Mouse (Mus musculus) hindbrain, embryonic 14.5 days (tissue): ENCODE measurements around the gene Atp8a2. TPM values are rescaled to one million over a fixed set of nuclear protein-coding genes. Genes with fewer than 3 reads are reported as not detected.

Experiments used
- ATAC-seq: fragments of 200-750 bp; cut with Nextera tagmentation; 2 replicates; pipeline ENCODE4 v1.8.0; 2017; ENCODE audit warnings: moderate number of reproducible peaks, mild to moderate bottlenecking, moderate TSS enrichment, moderate library complexity; ENCODE audit not compliant: low FRiP score
- DNase-seq: peaks from one replicate; pipeline ENCODE4 v3.0.0-alpha.2; 2015; ENCODE audit warnings: low spot score
- H3K27ac ChIP-seq: fragments of 300-500 bp; sonication (generic); 2 replicates; pipeline ENCODE4 v1.5.1; 2014; ENCODE audit warnings: mild to moderate bottlenecking, moderate library complexity
- H3K27me3 ChIP-seq: fragments of 300-500 bp; sonication (generic); 2 replicates; pipeline ENCODE4 v1.6.1; 2014; ENCODE audit warnings: mild to moderate bottlenecking, low read length, mixed read lengths; ENCODE audit not compliant: control insufficient read depth, insufficient read depth
- H3K36me3 ChIP-seq: fragments of 300-500 bp; sonication (generic); replicated peaks from 2 replicates; pipeline ENCODE4 v1.6.1; 2014; ENCODE audit not compliant: control insufficient read depth, insufficient read depth
- H3K4me1 ChIP-seq: fragments of 300-500 bp; sonication (generic); replicated peaks from 2 replicates; pipeline ENCODE4 v1.6.1; 2014; ENCODE audit warnings: antibody characterized with exemption, low read length, mixed read lengths; ENCODE audit not compliant: control insufficient read depth, insufficient read depth
- H3K4me2 ChIP-seq: fragments of 300-500 bp; sonication (generic); replicated peaks from 2 replicates; pipeline ENCODE4 v1.6.1; 2014; ENCODE audit warnings: mild to moderate bottlenecking, moderate library complexity
- H3K4me3 ChIP-seq: fragments of 300-500 bp; sonication (generic); replicated peaks from 2 replicates; pipeline ENCODE4 v1.5.1; 2014; ENCODE audit warnings: mild to moderate bottlenecking, low read length
- H3K9ac ChIP-seq: fragments of 300-500 bp; sonication (generic); 2 replicates; pipeline ENCODE4 v1.6.1; 2014
- H3K9me3 ChIP-seq: fragments of 300-500 bp; sonication (generic); 2 replicates; pipeline ENCODE4 v1.6.1; 2016; ENCODE audit warnings: low read length; ENCODE audit not compliant: control insufficient read depth
- WGBS: fragments of 180-500 bp; shearing (Covaris S2); extraction: QIAGEN DNeasy Blood & Tissue Kit; methylation state at CpG from one replicate; pipeline ENCODE4 v1.1.7; 2014; 5-methylcytosine and 5-hydroxymethylcytosine counted together
- polyA plus RNA-seq: library from polyadenylated mRNA; unstranded; fragments of >200 nt; fragmentation: Nextera tagmentation; extraction: Ambion mirVana; gene quantifications from 2 replicates; pipeline ENCODE4 v1.2.1, GENCODE M21; 2014

Gene Atp8a2
- 40.1 and 40.3 TPM in 2 replicates for polyA plus RNA-seq

DNA sequence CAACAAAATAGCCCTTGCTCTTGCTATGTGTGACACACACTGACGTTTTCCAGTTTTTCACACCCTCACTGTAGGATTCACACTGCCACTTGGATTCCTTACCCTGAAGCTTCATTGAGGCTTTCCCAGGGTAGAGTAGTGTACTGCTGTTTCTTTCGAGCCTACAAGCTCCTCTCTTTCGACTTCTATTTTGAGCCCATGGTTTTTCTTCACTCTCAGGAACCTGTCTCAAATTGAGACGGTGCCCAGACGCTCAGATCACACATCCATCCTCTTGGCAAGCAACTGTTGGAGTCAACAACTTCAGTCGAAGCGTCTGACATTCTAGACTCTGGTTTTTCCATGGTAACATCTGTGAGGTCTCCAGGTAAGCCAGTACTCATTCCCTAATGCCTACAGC, at the start of gene Atp8a2:
Gene Atp8a2 (minus strand): TSS at position 296 of the 400 bp plus-strand sequence.
- no peak within 1 kb of the TSS for H3K27ac ChIP-seq
- H3K36me3 ChIP-seq: no peaks in the 10 kb centered on the region
- DNase-seq (no peak), ATAC-seq (no peak)
- no peak within 1 kb of the TSS for H3K9ac ChIP-seq
- no peaks in the 10 kb centered on the region for H3K27me3 ChIP-seq
- H3K4me1 ChIP-seq: no peaks in the 10 kb centered on the region
- no peak within 1 kb of the TSS for H3K4me2 ChIP-seq
- H3K4me3 ChIP-seq: no peak within 1 kb of the TSS
- WGBS: 88% methylated on average over 7 of the region's 7 CpGs
- no peaks in the 10 kb centered on the region for H3K9me3 ChIP-seq

DNA sequence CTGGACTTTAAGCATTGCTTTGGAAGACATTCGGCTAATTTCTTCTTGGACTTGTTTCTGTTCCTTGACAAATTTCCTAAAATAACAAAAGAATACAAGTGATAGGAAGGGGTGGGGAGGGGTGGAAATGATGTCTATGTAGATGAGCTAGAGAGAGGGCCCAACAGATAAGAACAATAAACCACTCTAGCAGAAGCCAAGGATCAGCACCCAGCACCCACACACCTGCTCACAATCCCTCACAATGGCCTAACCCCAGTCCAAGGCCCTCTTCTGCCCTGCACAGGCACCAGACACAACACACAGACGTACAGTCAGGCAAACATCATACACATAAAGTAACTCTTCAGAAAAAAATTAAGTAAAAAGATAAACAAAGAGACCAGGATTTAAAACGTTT, 41.6 kb upstream of the Atp8a2 start:
- Histone ChIP-seq H3K4me3 (no peak overlapping the region), H3K4me2 (no peak overlapping the region), H3K4me1 (no peaks in the 10 kb centered on the region), H3K27me3 (no peaks in the 10 kb centered on the region), H3K9ac (no peak overlapping the region), H3K27ac (no peak overlapping the region), H3K9me3 (no peaks in the 10 kb centered on the region), H3K36me3 (peaks cover 70% of the 10 kb centered on the region)
- WGBS: 89% methylated on average over 3 of the region's 3 CpGs
- ATAC-seq (no peak), DNase-seq (no peak)

DNA sequence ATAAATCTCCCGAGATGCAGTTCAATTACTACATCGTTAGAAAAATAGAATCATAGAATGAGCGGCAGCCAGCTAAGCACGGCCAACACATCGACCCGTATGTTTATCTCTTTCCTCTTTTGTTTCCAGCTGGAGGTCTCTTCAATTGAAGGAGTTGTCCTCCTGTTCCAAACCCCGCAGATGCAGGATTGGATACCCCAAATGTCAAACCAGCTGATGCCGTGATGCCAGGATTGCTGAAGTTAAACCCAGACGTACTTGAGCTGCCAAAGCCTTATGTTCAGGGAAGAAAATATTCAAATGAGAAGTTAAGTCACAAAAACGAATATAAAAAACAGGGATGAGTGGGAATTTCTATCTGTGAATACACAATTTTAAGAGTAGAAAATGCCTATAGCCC, 22.9 kb upstream of the Atp8a2 start:
- Histone ChIP-seq H3K36me3 (peaks cover 38% of the 10 kb centered on the region), H3K4me2 (no peak overlapping the region), H3K9ac (no peak overlapping the region), H3K4me1 (no peaks in the 10 kb centered on the region), H3K27me3 (no peaks in the 10 kb centered on the region), H3K4me3 (no peak overlapping the region), H3K27ac (no peak overlapping the region), H3K9me3 (no peaks in the 10 kb centered on the region)
- 90% methylated on average over 10 of the region's 10 CpGs for WGBS
- no peak for ATAC-seq
- no peak for DNase-seq

DNA sequence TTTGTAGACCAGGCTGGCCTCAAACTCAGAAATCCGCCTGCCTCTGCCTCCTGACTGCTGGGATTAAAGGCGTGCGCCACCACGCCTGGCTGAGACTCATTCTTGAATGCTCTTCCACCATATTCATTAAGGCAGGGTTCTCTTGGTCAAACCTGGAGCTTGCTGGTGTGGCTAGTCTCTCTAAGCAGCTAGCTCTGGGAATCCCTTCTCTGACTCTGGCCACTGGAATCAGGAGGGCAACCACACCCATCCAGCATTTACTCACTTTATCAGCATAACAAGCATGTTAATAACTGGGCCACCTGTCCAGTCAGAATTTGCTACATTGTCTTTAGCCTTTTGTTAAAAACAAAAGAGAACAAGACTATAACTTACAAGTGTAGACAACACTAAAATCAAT, 20.6 kb upstream of the Atp8a2 start:
- no peaks in the 10 kb centered on the region for H3K4me1 ChIP-seq
- WGBS: 99% methylated on average over 4 of the region's 4 CpGs
- H3K27me3 ChIP-seq: no peaks in the 10 kb centered on the region
- H3K36me3 ChIP-seq: peaks cover 38% of the 10 kb centered on the region
- H3K9me3 ChIP-seq: no peaks in the 10 kb centered on the region
- H3K4me2 ChIP-seq: no peak overlapping the region
- no peak overlapping the region for H3K4me3 ChIP-seq
- DNase-seq: no peak
- no peak for ATAC-seq
- no peak overlapping the region for H3K9ac ChIP-seq
- H3K27ac ChIP-seq: no peak overlapping the region

- Histone ChIP-seq H3K4me1 (no peaks in the 10 kb centered on the region), H3K36me3 (peaks cover 32% of the 10 kb centered on the region), H3K4me3 (no peak overlapping the region), H3K27ac (no peak overlapping the region), H3K9me3 (no peaks in the 10 kb centered on the region), H3K27me3 (no peaks in the 10 kb centered on the region), H3K4me2 (no peak overlapping the region), H3K9ac (no peak overlapping the region)
- DNase-seq (no peak), ATAC-seq (no peak)
- WGBS: 90% methylated on average over 1 of the region's 1 CpGs
Observed at GRCm38 (mm10) chr14:60216125-60216524, 19.1 kb upstream of the Atp8a2 start.

GRCm38 (mm10) chr14:60215000-60215399, 18.0 kb upstream of the Atp8a2 start:
- DNase-seq (no peak), ATAC-seq (no peak)
- H3K4me2 ChIP-seq: no peak overlapping the region
- no peak overlapping the region for H3K9ac ChIP-seq
- H3K27ac ChIP-seq: no peak overlapping the region
- no peaks in the 10 kb centered on the region for H3K4me1 ChIP-seq
- 90% methylated on average over 3 of the region's 3 CpGs for WGBS
- no peaks in the 10 kb centered on the region for H3K9me3 ChIP-seq
- H3K4me3 ChIP-seq: no peak overlapping the region
- H3K36me3 ChIP-seq: peaks cover 23% of the 10 kb centered on the region
- no peaks in the 10 kb centered on the region for H3K27me3 ChIP-seq

DNA sequence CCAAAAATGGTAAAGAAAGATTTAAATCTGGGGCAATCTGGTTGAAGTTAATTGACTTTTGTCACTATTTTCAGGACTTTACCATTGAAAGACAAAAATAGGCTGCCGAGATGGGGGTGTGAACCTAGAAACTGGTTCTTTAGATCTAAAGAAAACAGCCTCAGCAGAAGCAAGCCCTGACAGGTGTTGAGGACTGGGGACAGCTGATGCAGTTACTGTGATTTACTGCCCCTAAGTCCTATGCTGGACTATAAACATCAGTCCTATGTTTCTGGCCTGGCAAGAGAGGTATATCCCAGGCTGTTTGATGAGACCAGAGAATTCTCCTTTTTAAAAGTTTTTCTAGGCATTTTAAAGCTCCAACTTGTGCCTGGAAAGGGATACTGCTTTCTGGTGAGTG, 17.1 kb upstream of the Atp8a2 start:
- Histone ChIP-seq H3K4me1 (no peaks in the 10 kb centered on the region), H3K27ac (no peak overlapping the region), H3K27me3 (no peaks in the 10 kb centered on the region), H3K36me3 (peaks cover 15% of the 10 kb centered on the region), H3K9me3 (no peaks in the 10 kb centered on the region), H3K9ac (no peak overlapping the region), H3K4me3 (no peak overlapping the region), H3K4me2 (no peak overlapping the region)
- WGBS: 95% methylated on average over 1 of the region's 1 CpGs
- no peak for ATAC-seq
- DNase-seq: no peak

- no peak for ATAC-seq
- Histone ChIP-seq H3K4me1 (no peaks in the 10 kb centered on the region), H3K27ac (no peak overlapping the region), H3K4me2 (no peak overlapping the region), H3K27me3 (no peaks in the 10 kb centered on the region), H3K36me3 (no peaks in the 10 kb centered on the region), H3K9me3 (no peaks in the 10 kb centered on the region), H3K4me3 (no peak overlapping the region), H3K9ac (no peak overlapping the region)
- no peak for DNase-seq
- 93% methylated on average over 7 of the region's 7 CpGs for WGBS
Observed at GRCm38 (mm10) chr14:60209166-60209565, 12.2 kb upstream of the Atp8a2 start.

DNA sequence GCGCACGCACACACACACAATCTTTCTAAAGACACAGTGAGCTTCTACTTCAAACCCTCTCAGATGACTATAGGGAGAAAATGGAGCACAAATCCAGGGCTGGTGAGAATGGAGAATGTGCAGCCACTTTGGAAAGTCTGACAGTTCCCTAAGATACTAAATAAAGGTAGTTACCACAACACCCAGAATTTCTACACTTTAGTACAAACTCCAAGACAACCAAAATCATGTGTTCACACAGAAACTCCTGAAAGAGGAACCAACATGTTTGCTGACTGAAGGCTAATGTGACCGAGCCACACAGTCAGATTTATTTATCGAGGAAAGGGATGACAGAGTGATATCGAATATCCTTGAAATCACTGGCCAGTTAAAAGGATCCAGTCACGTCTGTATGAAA, 8.0 kb upstream of the Atp8a2 start:
- no peak overlapping the region for H3K27ac ChIP-seq
- H3K27me3 ChIP-seq: no peaks in the 10 kb centered on the region
- ATAC-seq (no peak), DNase-seq (no peak)
- H3K9me3 ChIP-seq: no peaks in the 10 kb centered on the region
- no peak overlapping the region for H3K9ac ChIP-seq
- no peak overlapping the region for H3K4me3 ChIP-seq
- H3K4me1 ChIP-seq: no peaks in the 10 kb centered on the region
- no peak overlapping the region for H3K4me2 ChIP-seq
- H3K36me3 ChIP-seq: no peaks in the 10 kb centered on the region
- 96% methylated on average over 6 of the region's 6 CpGs for WGBS

- 82% methylated on average over 5 of the region's 5 CpGs for WGBS
- Histone ChIP-seq H3K4me2 (no peak overlapping the region), H3K4me1 (no peaks in the 10 kb centered on the region), H3K9ac (no peak overlapping the region), H3K27me3 (no peaks in the 10 kb centered on the region), H3K36me3 (no peaks in the 10 kb centered on the region), H3K4me3 (no peak overlapping the region), H3K27ac (no peak overlapping the region), H3K9me3 (no peaks in the 10 kb centered on the region)
- ATAC-seq: no peak
- DNase-seq: no peak
Observed at GRCm38 (mm10) chr14:60195999-60196398, 980 bp downstream of the Atp8a2 start.
